Mouse (Mus musculus): ENCODE measurements at regions not wholly inside any gene's neighbourhood (a gene's known extent, or its start where the extent isn't known, plus 50 kb on each side); places are given as distances from the start of the nearest gene placed in this dataset.

DNA sequence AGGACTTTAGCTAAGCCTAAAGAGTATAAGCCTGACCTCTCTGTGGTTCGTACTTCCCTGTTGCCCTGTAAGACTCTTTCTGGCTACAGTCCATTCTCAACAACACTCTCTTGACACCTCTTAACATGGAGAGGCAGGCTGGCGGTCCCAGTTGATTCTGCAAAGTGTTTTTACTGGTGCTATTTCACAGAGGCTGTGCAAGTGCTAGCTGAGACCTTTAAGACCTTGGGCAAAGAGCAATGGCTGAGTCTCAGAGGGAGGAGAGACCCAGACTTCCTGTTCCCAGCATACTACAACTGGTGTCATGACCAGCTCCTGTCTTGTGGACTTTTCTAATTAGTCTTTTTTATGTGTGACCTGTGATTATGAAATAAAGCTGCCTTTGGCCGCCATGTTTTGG lies 159.6 kb downstream of the Lyplal1 start:
- Histone ChIP-seq H3K27me3 (ENCODE audit: control insufficient read depth, insufficient read depth, low read length) (no peaks in the 10 kb centered on the region), H3K4me3 (ENCODE audit: insufficient read depth, low read depth, low read length) (no peak overlapping the region), H3K36me3 (ENCODE audit: control insufficient read depth, insufficient read depth, low read length) (no peaks in the 10 kb centered on the region), H3K9ac (ENCODE audit: low read depth, low read length) (no peak overlapping the region), H3K4me1 (ENCODE audit: control insufficient read depth, insufficient read depth, low read length) (no peaks in the 10 kb centered on the region), H3K79me2 (ENCODE audit: control insufficient read depth, insufficient read depth, low read length) (no peaks in the 10 kb centered on the region), H3K27ac (replicated peaks; ENCODE audit: insufficient read depth, low read depth, low read length) (no peak overlapping the region)
- TF ChIP-seq POLR2A (IDR thresholded peaks at IDR 0.05; ENCODE audit: extremely low read depth, insufficient read depth, low read length), result no peak
- TF ChIP-seq CTCF (IDR thresholded peaks at IDR 0.05; ENCODE audit: low read depth, low read length), result no peak
- DNase-seq (ENCODE audit: extremely low read depth, low read depth, low spot score), result no peak
- 88% methylated on average over 3 of the region's 3 CpGs for WGBS

DNA sequence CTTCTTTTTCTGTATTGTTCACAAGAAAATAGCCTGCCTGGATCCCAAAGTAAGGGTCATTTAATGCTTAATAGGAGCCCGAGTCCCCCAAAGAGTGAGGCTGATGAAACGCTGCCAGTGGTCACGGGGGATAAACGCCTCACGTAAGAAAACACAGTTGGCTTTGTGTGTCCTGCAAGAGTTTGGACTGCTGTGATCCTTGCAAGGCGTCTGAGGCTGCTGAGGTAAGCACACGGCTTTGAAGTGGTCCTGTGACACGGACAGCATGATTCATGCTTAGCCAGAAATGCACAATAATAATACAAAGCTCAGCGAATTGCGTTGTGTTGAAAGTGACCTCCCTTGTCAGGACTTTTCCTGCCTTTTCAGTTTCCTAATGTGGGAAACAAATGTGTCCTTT lies 158.8 kb downstream of the Lyplal1 start:
- H3K79me2 ChIP-seq (ENCODE audit: control insufficient read depth, insufficient read depth, low read length), result no peaks in the 10 kb centered on the region
- no peaks in the 10 kb centered on the region for H3K4me1 ChIP-seq (ENCODE audit: control insufficient read depth, insufficient read depth, low read length)
- no peaks in the 10 kb centered on the region for H3K27me3 ChIP-seq (ENCODE audit: control insufficient read depth, insufficient read depth, low read length)
- no peak overlapping the region for H3K9ac ChIP-seq (ENCODE audit: low read depth, low read length)
- TF ChIP-seq POLR2A (IDR thresholded peaks at IDR 0.05; ENCODE audit: extremely low read depth, insufficient read depth, low read length) (no peak), CTCF (IDR thresholded peaks at IDR 0.05; ENCODE audit: low read depth, low read length) (no peak)
- no peak overlapping the region for H3K27ac ChIP-seq (replicated peaks; ENCODE audit: insufficient read depth, low read depth, low read length)
- no peaks in the 10 kb centered on the region for H3K36me3 ChIP-seq (ENCODE audit: control insufficient read depth, insufficient read depth, low read length)
- no peak for DNase-seq (ENCODE audit: extremely low read depth, low read depth, low spot score)
- H3K4me3 ChIP-seq (ENCODE audit: insufficient read depth, low read depth, low read length), result no peak overlapping the region
- WGBS, result 79% methylated on average over 10 of the region's 10 CpGs

DNA sequence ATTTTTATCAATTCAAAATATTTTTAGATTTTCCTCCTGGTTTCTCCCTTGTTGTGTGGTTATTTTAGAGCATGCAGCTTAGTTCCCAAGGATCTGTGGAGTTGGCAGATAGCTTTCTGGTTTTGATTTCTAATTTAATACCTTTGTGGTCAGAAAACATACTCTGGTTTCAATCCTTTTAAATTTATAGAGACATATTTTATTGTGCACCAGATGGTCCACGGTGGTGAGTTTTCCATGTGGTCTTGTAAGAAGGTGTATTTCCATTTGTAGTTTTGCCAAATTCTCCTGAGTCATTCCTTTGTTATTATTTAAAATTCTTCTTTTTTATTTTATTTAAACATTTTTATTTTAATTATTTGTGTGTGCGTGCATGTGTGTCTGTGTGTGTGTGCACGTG lies 154.5 kb downstream of the Lyplal1 start:
- TF ChIP-seq CTCF (IDR thresholded peaks at IDR 0.05; ENCODE audit: low read depth, low read length) (no peak), POLR2A (IDR thresholded peaks at IDR 0.05; ENCODE audit: extremely low read depth, insufficient read depth, low read length) (no peak)
- Histone ChIP-seq H3K79me2 (ENCODE audit: control insufficient read depth, insufficient read depth, low read length) (no peaks in the 10 kb centered on the region), H3K4me1 (ENCODE audit: control insufficient read depth, insufficient read depth, low read length) (no peaks in the 10 kb centered on the region)

DNA sequence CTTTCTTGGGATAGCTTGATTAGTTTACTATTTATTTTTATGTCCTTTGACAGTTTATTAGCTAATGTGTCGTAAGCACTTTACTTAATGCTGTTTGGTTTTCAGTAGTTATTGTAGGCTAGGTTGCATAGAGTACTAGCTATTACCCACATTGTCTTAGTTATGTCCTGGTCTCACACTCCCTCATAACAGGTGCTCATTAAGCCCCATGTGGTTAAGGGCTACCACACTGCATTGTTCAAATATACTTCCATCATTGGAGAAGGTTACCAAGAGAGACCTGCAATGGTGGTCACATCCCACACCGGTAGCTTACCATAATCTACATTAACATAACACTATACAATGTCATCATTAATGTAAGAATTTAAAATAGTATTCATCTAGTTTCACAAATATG lies 153.3 kb downstream of the Lyplal1 start:
- no peaks in the 10 kb centered on the region for H3K79me2 ChIP-seq (ENCODE audit: control insufficient read depth, insufficient read depth, low read length)
- no peak overlapping the region for H3K27ac ChIP-seq (replicated peaks; ENCODE audit: insufficient read depth, low read depth, low read length)
- 97% methylated on average over 2 of the region's 2 CpGs for WGBS
- H3K36me3 ChIP-seq (ENCODE audit: control insufficient read depth, insufficient read depth, low read length), result no peaks in the 10 kb centered on the region
- H3K27me3 ChIP-seq (ENCODE audit: control insufficient read depth, insufficient read depth, low read length), result no peaks in the 10 kb centered on the region
- H3K9ac ChIP-seq (ENCODE audit: low read depth, low read length), result no peak overlapping the region
- no peak for DNase-seq (ENCODE audit: extremely low read depth, low read depth, low spot score)
- no peak overlapping the region for H3K4me3 ChIP-seq (ENCODE audit: insufficient read depth, low read depth, low read length)
- TF ChIP-seq POLR2A (IDR thresholded peaks at IDR 0.05; ENCODE audit: extremely low read depth, insufficient read depth, low read length), result no peak
- no peak for TF ChIP-seq CTCF (IDR thresholded peaks at IDR 0.05; ENCODE audit: low read depth, low read length)
- H3K4me1 ChIP-seq (ENCODE audit: control insufficient read depth, insufficient read depth, low read length), result no peaks in the 10 kb centered on the region

More for the DNA sequence above, 154.5 kb downstream of the Lyplal1 start:
- Histone ChIP-seq H3K36me3 (ENCODE audit: control insufficient read depth, insufficient read depth, low read length) (no peaks in the 10 kb centered on the region), H3K27me3 (ENCODE audit: control insufficient read depth, insufficient read depth, low read length) (no peaks in the 10 kb centered on the region), H3K9ac (ENCODE audit: low read depth, low read length) (no peak overlapping the region), H3K4me3 (ENCODE audit: insufficient read depth, low read depth, low read length) (no peak overlapping the region), H3K27ac (replicated peaks; ENCODE audit: insufficient read depth, low read depth, low read length) (no peak overlapping the region)
- no peak for DNase-seq (ENCODE audit: extremely low read depth, low read depth, low spot score)
- WGBS, result 95% methylated on average over 3 of the region's 3 CpGs

DNA sequence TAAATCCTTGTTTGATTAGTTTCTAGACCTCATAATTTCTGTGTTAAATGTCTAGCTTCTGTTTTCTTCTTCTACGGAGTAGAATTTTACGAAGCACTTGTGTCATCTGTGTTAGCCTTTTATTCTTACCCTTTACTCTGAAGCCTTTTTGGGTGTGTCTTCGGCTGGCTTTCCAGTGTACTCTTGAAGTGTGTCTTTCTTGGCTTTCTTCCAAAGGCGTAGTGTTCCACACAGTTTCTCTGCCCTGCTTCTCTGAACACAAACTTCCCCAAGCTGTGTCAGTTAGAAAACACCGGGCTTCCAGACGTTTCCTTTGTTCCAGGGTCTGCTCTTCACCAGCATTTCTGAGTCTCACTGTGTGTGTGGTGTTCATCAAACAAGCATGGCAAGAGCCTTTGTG lies 152.7 kb downstream of the Lyplal1 start:
- no peaks in the 10 kb centered on the region for H3K79me2 ChIP-seq (ENCODE audit: control insufficient read depth, insufficient read depth, low read length)
- TF ChIP-seq CTCF (IDR thresholded peaks at IDR 0.05; ENCODE audit: low read depth, low read length), result no peak
- TF ChIP-seq POLR2A (IDR thresholded peaks at IDR 0.05; ENCODE audit: extremely low read depth, insufficient read depth, low read length), result no peak
- H3K27me3 ChIP-seq (ENCODE audit: control insufficient read depth, insufficient read depth, low read length), result no peaks in the 10 kb centered on the region
- H3K9ac ChIP-seq (ENCODE audit: low read depth, low read length), result no peak overlapping the region
- H3K4me3 ChIP-seq (ENCODE audit: insufficient read depth, low read depth, low read length), result no peak overlapping the region
- no peak overlapping the region for H3K27ac ChIP-seq (replicated peaks; ENCODE audit: insufficient read depth, low read depth, low read length)
- H3K36me3 ChIP-seq (ENCODE audit: control insufficient read depth, insufficient read depth, low read length), result no peaks in the 10 kb centered on the region
- 83% methylated on average over 6 of the region's 6 CpGs for WGBS
- H3K4me1 ChIP-seq (ENCODE audit: control insufficient read depth, insufficient read depth, low read length), result no peaks in the 10 kb centered on the region
- no peak for DNase-seq (ENCODE audit: extremely low read depth, low read depth, low spot score)

DNA sequence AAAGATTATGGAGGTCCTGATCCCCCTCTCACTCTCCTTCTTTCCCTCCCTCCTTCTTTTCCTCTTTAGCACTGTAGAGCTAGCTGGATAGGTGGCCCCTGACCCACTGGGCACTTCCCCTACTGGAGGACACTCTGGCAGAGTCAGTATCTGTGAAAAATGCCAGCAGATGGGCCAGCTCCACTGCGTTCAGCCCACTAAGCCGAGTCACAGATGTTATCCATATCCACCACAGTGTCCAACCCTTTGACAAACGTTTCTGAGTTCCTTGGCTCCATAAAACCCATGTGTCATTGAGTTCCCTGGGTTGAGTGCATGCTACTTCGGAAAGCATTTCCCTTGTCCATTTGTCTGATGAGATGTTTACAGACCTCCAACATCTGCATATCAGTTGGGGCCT lies 149.9 kb downstream of the Lyplal1 start:
- Histone ChIP-seq H3K4me3 (ENCODE audit: insufficient read depth, low read depth, low read length) (no peak overlapping the region), H3K27ac (replicated peaks; ENCODE audit: insufficient read depth, low read depth, low read length) (no peak overlapping the region), H3K36me3 (ENCODE audit: control insufficient read depth, insufficient read depth, low read length) (no peaks in the 10 kb centered on the region), H3K9ac (ENCODE audit: low read depth, low read length) (no peak overlapping the region), H3K79me2 (ENCODE audit: control insufficient read depth, insufficient read depth, low read length) (no peaks in the 10 kb centered on the region), H3K27me3 (ENCODE audit: control insufficient read depth, insufficient read depth, low read length) (no peaks in the 10 kb centered on the region), H3K4me1 (ENCODE audit: control insufficient read depth, insufficient read depth, low read length) (no peaks in the 10 kb centered on the region)
- no peak for TF ChIP-seq CTCF (IDR thresholded peaks at IDR 0.05; ENCODE audit: low read depth, low read length)
- TF ChIP-seq POLR2A (IDR thresholded peaks at IDR 0.05; ENCODE audit: extremely low read depth, insufficient read depth, low read length), result no peak
- 81% methylated on average over 4 of the region's 4 CpGs for WGBS
- no peak for DNase-seq (ENCODE audit: extremely low read depth, low read depth, low spot score)

All from liver, adult 2 months (tissue).